Mouse (Mus musculus) stomach, embryonic 15.5 days (tissue): Measurements from ENCODE around the gene Egfr. TPM values are rescaled to one million over a fixed set of nuclear protein-coding genes. Genes with fewer than 3 reads are reported as not detected.

Experiments used
- ATAC-seq: fragments of 200-750 bp; cut with Nextera tagmentation; 2 replicates; pipeline ENCODE4 v1.8.0; 2017; ENCODE audit warnings: low read depth, moderate number of reproducible peaks, moderate TSS enrichment; ENCODE audit not compliant: insufficient read depth, low FRiP score
- H3K27ac ChIP-seq: fragments of 300-500 bp; sonication (generic); 2 replicates; pipeline ENCODE4 v1.5.1; 2015; ENCODE audit warnings: mild to moderate bottlenecking, inconsistent platforms
- H3K27me3 ChIP-seq: fragments of 300-500 bp; sonication (generic); replicated peaks from 2 replicates; pipeline ENCODE4 v1.6.1; 2015; ENCODE audit warnings: inconsistent platforms
- H3K36me3 ChIP-seq: fragments of 300-500 bp; sonication (generic); 2 replicates; pipeline ENCODE4 v1.6.1; 2015; ENCODE audit warnings: inconsistent platforms
- H3K4me1 ChIP-seq: fragments of 300-500 bp; sonication (generic); 2 replicates; pipeline ENCODE4 v1.6.1; 2015; ENCODE audit warnings: inconsistent platforms
- H3K4me2 ChIP-seq: fragments of 300-500 bp; sonication (generic); 2 replicates; pipeline ENCODE4 v1.6.1; 2015; ENCODE audit warnings: mild to moderate bottlenecking, inconsistent platforms
- H3K4me3 ChIP-seq: fragments of 300-500 bp; sonication (generic); replicated peaks from 2 replicates; pipeline ENCODE4 v1.5.1; 2015; ENCODE audit warnings: inconsistent platforms
- H3K9ac ChIP-seq: fragments of 300-500 bp; sonication (generic); 2 replicates; pipeline ENCODE4 v1.6.1; 2015; ENCODE audit warnings: inconsistent platforms
- H3K9me3 ChIP-seq: fragments of 300-500 bp; sonication (generic); 2 replicates; pipeline ENCODE4 v1.6.1; 2016; ENCODE audit warnings: inconsistent platforms
- WGBS: fragments of 180-500 bp; shearing (Covaris S2); methylation state at CpG from one replicate; pipeline ENCODE4 v1.1.7; 2015; 5-methylcytosine and 5-hydroxymethylcytosine counted together
- polyA plus RNA-seq: library from polyadenylated mRNA; unstranded; fragments of >200 nt; fragmentation: Nextera tagmentation; extraction: Ambion mirVana; gene quantifications from 2 replicates; pipeline ENCODE4 v1.2.1, GENCODE M21; 2015

Gene Egfr
- polyA plus RNA-seq, 1 experiment from 2014 or later = 18.5 TPM

GRCm38 (mm10) chr11:16810086-16810485 lies 58.1 kb downstream of the Egfr start:
- Histone ChIP-seq H3K4me1 (no peaks in the 10 kb centered on the region), H3K9ac (no peak overlapping the region), H3K27me3 (no peaks in the 10 kb centered on the region), H3K9me3 (no peaks in the 10 kb centered on the region), H3K4me3 (no peak overlapping the region), H3K4me2 (no peak overlapping the region), H3K27ac (no peak overlapping the region), H3K36me3 (no peaks in the 10 kb centered on the region)
- no peak for ATAC-seq
- WGBS = 80% methylated on average over 3 of the region's 3 CpGs

DNA sequence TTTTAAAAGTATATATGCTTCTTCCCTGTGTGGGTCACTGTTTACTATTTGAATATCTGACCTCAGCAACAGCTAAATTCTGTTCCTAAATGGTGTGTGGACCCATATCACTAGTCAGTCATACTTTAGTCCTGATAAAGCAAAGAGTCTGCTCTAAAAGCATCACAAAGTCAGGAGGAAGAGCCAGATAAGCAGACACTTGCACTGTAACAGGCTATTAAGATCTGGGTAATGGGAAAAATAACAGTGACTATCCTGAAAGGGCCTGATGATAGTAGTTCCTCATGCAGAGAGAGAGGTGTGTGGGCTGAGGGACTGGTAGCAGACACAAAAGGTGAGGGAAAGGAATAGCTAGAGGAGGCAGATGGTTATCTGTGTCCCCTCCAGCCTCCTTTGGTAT lies 61.3 kb downstream of the Egfr start:
- Histone ChIP-seq H3K9ac (no peak overlapping the region), H3K27me3 (no peaks in the 10 kb centered on the region), H3K36me3 (no peaks in the 10 kb centered on the region), H3K4me3 (no peak overlapping the region), H3K4me1 (no peaks in the 10 kb centered on the region), H3K4me2 (no peak overlapping the region), H3K27ac (no peak overlapping the region), H3K9me3 (no peaks in the 10 kb centered on the region)
- no peak for ATAC-seq

- H3K27ac ChIP-seq = no peak overlapping the region
- H3K36me3 ChIP-seq = no peaks in the 10 kb centered on the region
- peaks cover under 1% of the 10 kb centered on the region; the same call in 1 of the 2 replicates for H3K4me1 ChIP-seq
- WGBS = 66% methylated on average over 9 of the region's 9 CpGs
- no peak for ATAC-seq
- H3K27me3 ChIP-seq = no peaks in the 10 kb centered on the region
- H3K9ac ChIP-seq = no peak overlapping the region
- H3K4me3 ChIP-seq = no peak overlapping the region
- no peaks in the 10 kb centered on the region for H3K9me3 ChIP-seq
- no peak overlapping the region for H3K4me2 ChIP-seq
These were observed 64.4 kb downstream of the Egfr start for GRCm38 (mm10) chr11:16816414-16816813.

GRCm38 (mm10) chr11:16817336-16818034 lies 65.5 kb downstream of the Egfr start:
- Histone ChIP-seq H3K4me1 (peaks cover 4% of the 10 kb centered on the region; the same call in 1 of the 2 replicates), H3K36me3 (no peaks in the 10 kb centered on the region), H3K27ac (no peak overlapping the region), H3K9me3 (no peaks in the 10 kb centered on the region), H3K27me3 (no peaks in the 10 kb centered on the region), H3K4me2 (no peak overlapping the region), H3K9ac (no peak overlapping the region), H3K4me3 (no peak overlapping the region)
- WGBS = 63% methylated on average over 6 of the region's 6 CpGs
- ATAC-seq = no peak

- Histone ChIP-seq H3K4me3 (no peak overlapping the region), H3K27ac (no peak overlapping the region), H3K9me3 (no peaks in the 10 kb centered on the region), H3K4me1 (peaks cover 4% of the 10 kb centered on the region), H3K27me3 (no peaks in the 10 kb centered on the region), H3K4me2 (no peak overlapping the region), H3K36me3 (no peaks in the 10 kb centered on the region), H3K9ac (no peak overlapping the region)
- 100% methylated on average over 1 of the region's 1 CpGs for WGBS
- no peak for ATAC-seq
These were observed 67.4 kb downstream of the Egfr start for GRCm38 (mm10) chr11:16819424-16819823.

DNA sequence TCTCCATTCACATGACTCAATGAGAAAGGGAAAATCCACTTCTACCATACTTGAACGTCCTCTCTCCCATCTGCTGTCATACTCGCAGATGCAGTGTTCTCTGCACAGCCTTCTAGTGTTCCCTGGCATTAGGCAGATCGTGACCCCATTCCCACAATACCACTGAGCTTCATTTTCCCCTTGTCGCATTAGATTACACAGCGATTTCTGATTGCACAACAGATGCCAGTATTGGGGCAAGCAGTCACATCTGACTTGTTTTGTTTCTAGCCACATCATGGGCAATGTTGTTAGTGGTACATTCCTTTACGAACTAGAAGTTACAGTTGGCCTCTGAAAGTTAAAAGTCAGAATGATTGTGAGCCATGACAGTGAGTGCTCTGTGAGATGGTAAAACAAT lies 68.1 kb downstream of the Egfr start:
- Histone ChIP-seq H3K27ac (no peak overlapping the region), H3K27me3 (no peaks in the 10 kb centered on the region), H3K9ac (no peak overlapping the region), H3K9me3 (no peaks in the 10 kb centered on the region), H3K4me3 (no peak overlapping the region), H3K4me1 (peaks cover 4% of the 10 kb centered on the region), H3K4me2 (no peak overlapping the region), H3K36me3 (no peaks in the 10 kb centered on the region)
- WGBS = 88% methylated on average over 6 of the region's 6 CpGs
- ATAC-seq = no peak

- 63% methylated on average over 6 of the region's 6 CpGs for WGBS
- Histone ChIP-seq H3K4me1 (peaks cover 4% of the 10 kb centered on the region), H3K9ac (no peak overlapping the region), H3K9me3 (no peaks in the 10 kb centered on the region), H3K27ac (0 out of 2 replicates have a peak overlapping the region, but pooled peaks have one; percentile 9), H3K36me3 (no peaks in the 10 kb centered on the region), H3K4me2 (no peak overlapping the region), H3K4me3 (no peak overlapping the region), H3K27me3 (no peaks in the 10 kb centered on the region)
- ATAC-seq = no peak
These were observed 69.8 kb downstream of the Egfr start for GRCm38 (mm10) chr11:16821668-16822254.

DNA sequence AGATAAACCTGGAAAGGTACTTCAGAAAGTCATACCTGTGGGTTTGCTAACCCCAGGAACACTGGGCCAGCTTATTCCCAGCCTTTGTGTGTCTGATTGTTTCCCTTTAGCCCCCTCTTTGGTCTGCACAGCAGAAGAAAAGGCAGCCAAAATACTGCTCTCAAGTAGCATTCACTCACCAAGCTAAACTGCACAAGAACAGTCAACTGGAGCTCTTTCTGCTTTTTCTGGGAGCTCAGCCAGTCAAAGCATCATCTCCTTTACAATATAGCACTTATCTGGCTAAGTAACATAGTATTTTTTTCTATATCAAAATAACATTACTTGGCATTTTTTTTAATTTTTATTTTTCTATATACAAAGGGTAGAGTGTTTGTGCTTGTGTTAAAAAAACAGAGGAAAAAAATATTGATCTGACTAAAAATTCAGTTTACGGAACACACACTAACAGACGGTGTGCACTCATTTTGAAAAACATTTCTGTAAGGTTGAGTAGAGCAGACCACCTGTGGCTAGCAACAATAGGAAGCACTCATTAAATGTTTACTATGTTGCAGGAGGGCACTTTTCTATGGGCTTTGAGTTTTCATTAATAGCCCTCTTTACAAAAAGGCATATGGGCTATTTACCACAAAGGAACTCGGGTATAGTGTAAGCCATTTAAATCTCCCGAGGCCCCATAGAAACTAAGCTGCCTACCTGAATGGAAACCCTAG lies 72.0 kb downstream of the Egfr start:
- H3K4me3 ChIP-seq = no peak overlapping the region
- WGBS = 81% methylated on average over 4 of the region's 4 CpGs
- no peaks in the 10 kb centered on the region for H3K36me3 ChIP-seq
- peaks cover 4% of the 10 kb centered on the region for H3K4me1 ChIP-seq
- H3K27ac ChIP-seq = peak overlapping the region; percentile 23; the same call in 1 of the 2 replicates
- no peak overlapping the region for H3K9ac ChIP-seq
- H3K27me3 ChIP-seq = no peaks in the 10 kb centered on the region
- H3K9me3 ChIP-seq = no peaks in the 10 kb centered on the region
- no peak overlapping the region for H3K4me2 ChIP-seq
- ATAC-seq = no peak

DNA sequence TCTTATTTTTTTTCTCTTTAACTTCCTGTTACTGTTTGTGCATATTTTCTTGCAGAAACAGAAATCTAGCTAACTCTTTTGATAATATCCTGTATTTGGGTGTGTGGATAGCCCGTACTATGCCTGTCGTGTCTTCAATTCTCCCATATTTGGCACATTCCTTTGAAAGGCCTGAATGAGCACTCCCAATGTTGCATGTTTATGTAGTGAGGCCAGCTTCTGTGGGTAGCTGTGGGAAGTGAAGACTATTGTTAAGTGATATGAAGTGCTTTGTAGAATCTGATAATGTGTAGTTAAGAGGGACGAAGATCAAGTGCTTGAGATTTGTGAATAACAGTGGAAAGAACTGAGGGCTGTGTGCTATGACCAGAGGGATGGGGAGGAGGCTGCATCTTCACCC lies 77.5 kb downstream of the Egfr start:
- ATAC-seq = no peak
- 66% methylated on average over 3 of the region's 3 CpGs for WGBS

DNA sequence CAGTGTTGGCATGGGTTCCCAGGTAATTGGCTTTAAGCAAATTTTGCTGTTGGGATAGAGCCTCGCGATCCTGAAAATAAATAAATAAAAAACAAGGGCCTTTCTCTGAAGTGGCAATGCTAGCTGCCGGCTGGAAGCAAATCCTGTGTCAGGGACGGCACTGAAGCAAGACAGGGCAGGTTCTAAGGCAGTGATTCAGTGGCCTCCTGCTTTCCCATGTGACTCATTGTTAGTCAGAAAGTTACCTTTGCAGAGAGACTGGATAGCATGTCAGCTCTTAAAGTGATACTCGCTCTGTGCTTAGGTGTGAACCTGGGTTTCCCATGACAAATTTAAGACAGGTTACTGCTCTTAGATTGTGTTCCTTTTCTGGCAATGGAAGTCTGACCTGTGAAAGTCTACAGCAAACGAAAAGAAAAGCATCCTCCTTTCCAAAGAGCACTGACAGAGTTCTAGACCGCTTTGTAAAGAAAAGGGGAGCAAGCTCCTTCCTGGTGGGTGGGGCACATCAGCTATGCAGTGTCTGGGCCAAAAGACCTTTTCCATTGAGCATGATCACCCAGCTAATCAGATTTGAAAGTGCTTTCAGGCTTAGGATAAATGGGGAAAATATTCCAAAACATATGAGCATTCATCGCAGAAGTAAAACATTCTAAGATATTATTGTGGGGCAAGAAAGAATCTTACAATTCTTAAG lies 78.7 kb downstream of the Egfr start:
- Histone ChIP-seq H3K9ac (no peak overlapping the region), H3K9me3 (no peaks in the 10 kb centered on the region), H3K4me1 (peaks cover 5% of the 10 kb centered on the region; the same call in 1 of the 2 replicates), H3K4me3 (no peak overlapping the region), H3K36me3 (no peaks in the 10 kb centered on the region), H3K4me2 (no peak overlapping the region; the same call in 1 of the 2 replicates), H3K27ac (peak overlapping the region; percentile 67), H3K27me3 (no peaks in the 10 kb centered on the region)
- ATAC-seq = peak; percentile 76
- 57% methylated on average over 8 of the region's 8 CpGs for WGBS

More for the DNA sequence above, 77.5 kb downstream of the Egfr start:
- no peak overlapping the region for H3K4me3 ChIP-seq
- no peak overlapping the region for H3K4me2 ChIP-seq
- no peaks in the 10 kb centered on the region for H3K9me3 ChIP-seq
- no peak overlapping the region for H3K9ac ChIP-seq
- H3K36me3 ChIP-seq = no peaks in the 10 kb centered on the region
- peaks cover 5% of the 10 kb centered on the region; the same call in 1 of the 2 replicates for H3K4me1 ChIP-seq
- no peaks in the 10 kb centered on the region for H3K27me3 ChIP-seq
- H3K27ac ChIP-seq = no peak overlapping the region

- Histone ChIP-seq H3K27me3 (no peaks in the 10 kb centered on the region), H3K9ac (no peak overlapping the region), H3K27ac (peak overlapping the region; percentile 59), H3K9me3 (no peaks in the 10 kb centered on the region), H3K36me3 (no peaks in the 10 kb centered on the region), H3K4me2 (no peak overlapping the region), H3K4me1 (peaks cover 5% of the 10 kb centered on the region; the same call in 1 of the 2 replicates), H3K4me3 (no peak overlapping the region)
- 64% methylated on average over 5 of the region's 5 CpGs for WGBS
- ATAC-seq = peak; percentile 73; the same call in 1 of the 2 replicates
These were observed 80.0 kb downstream of the Egfr start for GRCm38 (mm10) chr11:16831974-16832464.
